Mouse (Mus musculus): ENCODE data around the gene Ccdc189. TPM values are rescaled to one million over a fixed set of nuclear protein-coding genes. Genes with fewer than 3 reads are reported as not detected.

Gene Ccdc189
- polyA plus RNA-seq, 1 experiment from 2014 or later, result 9.1 TPM

DNA sequence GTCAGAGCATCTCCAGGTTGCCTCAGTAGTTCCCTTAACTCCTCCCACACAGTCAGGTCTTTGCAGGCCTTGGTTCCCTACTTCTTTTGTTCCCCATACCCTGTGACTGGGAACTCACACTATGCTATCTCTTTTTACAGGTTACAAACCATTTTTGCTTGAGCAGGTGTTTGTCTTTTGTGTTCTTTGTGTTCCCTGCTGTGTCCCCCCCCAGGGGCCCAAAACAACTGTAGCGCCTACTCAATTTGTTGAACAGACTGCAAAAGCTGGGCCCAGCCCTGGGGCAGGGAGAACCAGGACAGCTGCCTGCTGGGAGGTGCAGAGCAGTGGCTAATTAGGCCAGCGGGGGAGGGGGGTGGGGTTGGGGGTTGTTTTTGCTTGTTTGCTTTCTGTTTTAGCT, 29.6 kb upstream of the Ccdc189 start:
- no peak for ATAC-seq (ENCODE audit: insufficient read depth)
- Histone ChIP-seq H3K4me3 (ENCODE audit: low read depth, low read length) (no peak overlapping the region), H3K4me2 (no peak overlapping the region), H3K27ac (ENCODE audit: low read depth) (no peak overlapping the region), H3K36me3 (ENCODE audit: insufficient read depth) (no peaks in the 10 kb centered on the region), H3K4me1 (ENCODE audit: insufficient read depth) (0 out of 2 replicates have a peak, but pooled peaks cover 3% of the 10 kb centered on the region), H3K27me3 (ENCODE audit: insufficient read depth, low read length) (no peaks in the 10 kb centered on the region), H3K9ac (no peak overlapping the region), H3K9me3 (ENCODE audit: low read depth, low read length) (no peaks in the 10 kb centered on the region)
- TF ChIP-seq CTCF (IDR thresholded peaks at IDR 0.05; ENCODE audit: low read depth), result no peak
- no peak for DNase-seq
- 66% methylated on average over 2 of the region's 2 CpGs for WGBS

DNA sequence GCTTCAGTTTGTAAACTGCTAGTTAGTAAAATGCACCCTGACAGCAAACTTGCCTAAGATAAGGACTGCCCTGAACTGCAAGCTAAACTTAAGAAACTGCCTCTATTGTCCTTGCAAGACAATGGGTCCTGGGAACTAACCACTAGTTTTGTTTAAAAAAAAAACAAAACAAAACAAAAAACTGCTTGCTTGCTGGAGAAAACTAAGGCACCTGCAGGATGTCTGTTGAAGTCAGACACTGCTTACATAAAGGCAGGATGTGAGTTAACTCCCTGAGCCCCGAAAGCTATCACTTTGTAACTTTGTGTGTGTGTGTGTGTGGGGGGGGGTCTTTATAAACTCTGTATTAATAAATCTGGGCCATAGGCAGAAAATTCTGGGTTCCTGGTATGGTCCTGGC, 28.5 kb upstream of the Ccdc189 start:
- 74% methylated on average over 1 of the region's 1 CpGs for WGBS
- TF ChIP-seq CTCF (IDR thresholded peaks at IDR 0.05; ENCODE audit: low read depth), result no peak

DNA sequence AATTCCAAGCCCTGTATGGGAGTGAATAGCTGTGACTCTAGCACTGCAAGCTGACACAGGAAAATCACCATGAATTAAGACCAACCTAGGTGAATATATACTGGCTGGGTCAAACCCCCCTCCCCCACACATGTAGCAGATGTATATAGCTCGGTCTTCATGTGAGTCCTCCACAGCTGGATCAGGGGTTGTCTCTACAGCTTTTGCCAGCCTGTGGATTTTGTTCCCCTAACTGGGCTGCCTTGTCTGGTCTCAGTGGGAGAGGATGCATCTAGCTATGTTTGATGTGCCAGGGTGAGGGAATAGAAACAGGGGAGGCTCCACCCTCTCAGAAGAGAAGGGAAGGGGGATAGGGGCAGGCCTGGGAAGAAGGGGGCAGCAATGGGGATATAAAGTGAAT, 27.9 kb upstream of the Ccdc189 start:
- Histone ChIP-seq H3K9me3 (ENCODE audit: low read depth, low read length) (no peaks in the 10 kb centered on the region), H3K9ac (no peak overlapping the region), H3K27ac (ENCODE audit: low read depth) (no peak overlapping the region), H3K4me2 (peak overlapping the region; percentile 76), H3K4me1 (ENCODE audit: insufficient read depth) (0 out of 2 replicates have a peak, but pooled peaks cover 3% of the 10 kb centered on the region), H3K36me3 (ENCODE audit: insufficient read depth) (peaks cover 15% of the 10 kb centered on the region), H3K4me3 (ENCODE audit: low read depth, low read length) (peak overlapping the region; percentile 85; the same call in 1 of the 2 replicates), H3K27me3 (ENCODE audit: insufficient read depth, low read length) (no peaks in the 10 kb centered on the region)
- ATAC-seq (ENCODE audit: insufficient read depth), result no peak
- no peak for DNase-seq
- 60% methylated on average over 1 of the region's 1 CpGs for WGBS
- no peak for TF ChIP-seq CTCF (IDR thresholded peaks at IDR 0.05; ENCODE audit: low read depth)

More for the DNA sequence above, 28.5 kb upstream of the Ccdc189 start:
- no peaks in the 10 kb centered on the region for H3K27me3 ChIP-seq (ENCODE audit: insufficient read depth, low read length)
- DNase-seq (no peak), ATAC-seq (ENCODE audit: insufficient read depth) (no peak)
- no peaks in the 10 kb centered on the region for H3K9me3 ChIP-seq (ENCODE audit: low read depth, low read length)
- no peak overlapping the region for H3K9ac ChIP-seq
- H3K4me2 ChIP-seq, result no peak overlapping the region
- H3K27ac ChIP-seq (ENCODE audit: low read depth), result no peak overlapping the region
- H3K36me3 ChIP-seq (ENCODE audit: insufficient read depth), result peaks cover 10% of the 10 kb centered on the region
- H3K4me3 ChIP-seq (ENCODE audit: low read depth, low read length), result no peak overlapping the region
- H3K4me1 ChIP-seq (ENCODE audit: insufficient read depth), result 0 out of 2 replicates have a peak, but pooled peaks cover 3% of the 10 kb centered on the region

DNA sequence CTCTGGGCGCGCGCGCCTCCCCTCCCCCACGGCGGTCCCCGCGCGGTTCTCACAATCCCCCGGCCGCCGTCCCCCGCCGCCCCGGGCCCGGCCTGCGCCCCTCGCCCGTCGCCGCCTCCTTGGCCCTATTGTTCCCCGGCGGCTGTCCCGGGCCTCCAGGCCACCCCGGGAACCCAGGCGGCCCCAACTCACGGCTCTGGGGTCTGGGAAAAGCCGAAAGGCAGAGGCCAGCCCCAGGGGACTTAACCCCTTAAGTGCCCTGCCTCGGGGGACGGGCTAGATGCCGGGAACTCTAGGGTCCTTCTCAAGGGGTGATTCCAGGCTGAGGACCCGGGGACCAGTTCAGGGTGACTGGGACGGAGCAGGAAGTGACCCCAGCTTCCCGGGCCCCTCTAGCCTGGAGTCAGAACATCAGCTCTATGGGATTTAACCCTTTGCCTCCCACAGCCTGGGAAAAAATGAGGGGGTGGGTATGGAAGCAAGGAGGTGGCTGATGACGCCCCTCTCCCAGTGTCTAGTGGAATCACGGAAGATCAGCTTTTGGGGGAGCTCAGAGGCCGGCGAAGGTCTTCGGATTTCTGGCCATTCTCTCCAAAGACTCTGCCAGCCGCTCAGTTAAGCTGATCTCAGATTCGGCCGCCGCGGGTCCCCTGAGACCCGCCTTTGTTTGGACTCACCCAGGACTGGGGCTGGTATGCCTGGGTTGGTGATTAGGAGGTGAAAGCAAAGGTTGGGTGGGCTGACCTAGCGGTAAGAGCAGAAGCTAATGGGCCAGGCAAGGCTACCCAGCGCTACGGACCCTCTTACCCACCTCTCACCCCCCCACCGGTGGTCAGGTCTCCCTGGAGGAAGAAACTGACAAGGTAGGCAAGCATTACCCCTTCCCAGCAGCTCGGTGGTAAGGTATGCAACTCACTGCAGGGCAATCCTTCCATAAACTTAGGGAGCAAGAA, 26.8 kb upstream of the Ccdc189 start, which contains the start of gene Zfp629:
Zfp629 (minus strand) TSS at position 907 of the 953 bp plus-strand sequence.
- WGBS, result 0% methylated on average over 33 of the region's 50 CpGs
- H3K9me3 ChIP-seq (ENCODE audit: low read depth, low read length), result no peaks in the 10 kb centered on the region
- no peaks in the 10 kb centered on the region for H3K27me3 ChIP-seq (ENCODE audit: insufficient read depth, low read length)
- H3K4me1 ChIP-seq (ENCODE audit: insufficient read depth), result 0 out of 2 replicates have a peak, but pooled peaks cover 3% of the 10 kb centered on the region
- peak within 1 kb of the TSS; percentile 83 for H3K9ac ChIP-seq
- peak; percentile 94 for ATAC-seq (ENCODE audit: insufficient read depth)
- TF ChIP-seq CTCF (IDR thresholded peaks at IDR 0.05; ENCODE audit: low read depth), result no peak
- peaks cover 27% of the 10 kb centered on the region for H3K36me3 ChIP-seq (ENCODE audit: insufficient read depth)
- H3K27ac ChIP-seq (ENCODE audit: low read depth), result peak within 1 kb of the TSS; percentile 71
- peak within 1 kb of the TSS; percentile 85 for H3K4me3 ChIP-seq (ENCODE audit: low read depth, low read length)
- H3K4me2 ChIP-seq, result peak within 1 kb of the TSS; percentile 76
- peak; percentile 94 for DNase-seq

DNA sequence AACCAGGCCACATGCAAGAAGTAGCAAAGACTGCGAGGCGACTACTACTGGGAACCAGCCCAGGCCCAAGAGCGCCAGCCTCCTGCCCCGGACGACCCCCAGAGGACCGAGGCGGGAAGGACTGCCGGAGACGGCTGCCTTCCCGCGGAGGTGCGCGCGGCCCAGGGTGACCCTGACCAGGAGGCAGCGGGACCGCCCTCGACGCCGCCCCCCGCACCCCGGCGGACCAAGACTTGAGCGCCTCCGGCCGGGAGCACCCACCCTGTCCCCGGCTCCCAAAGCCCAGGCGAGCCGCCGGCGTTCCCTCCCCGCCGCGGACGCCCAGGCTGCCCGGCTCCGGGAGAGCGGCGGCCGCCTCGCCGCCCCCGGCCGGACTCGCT, 26.1 kb upstream of the Ccdc189 start:
- peak; percentile 62 for ATAC-seq (ENCODE audit: insufficient read depth)
- peak; percentile 53 for DNase-seq
- Histone ChIP-seq H3K4me1 (ENCODE audit: insufficient read depth) (0 out of 2 replicates have a peak, but pooled peaks cover 3% of the 10 kb centered on the region), H3K36me3 (ENCODE audit: insufficient read depth) (peaks cover 34% of the 10 kb centered on the region), H3K27ac (ENCODE audit: low read depth) (peak overlapping the region; percentile 71), H3K4me3 (ENCODE audit: low read depth, low read length) (peak overlapping the region; percentile 85), H3K4me2 (peak overlapping the region; percentile 76), H3K9ac (peak overlapping the region; percentile 83), H3K9me3 (ENCODE audit: low read depth, low read length) (no peaks in the 10 kb centered on the region), H3K27me3 (ENCODE audit: insufficient read depth, low read length) (no peaks in the 10 kb centered on the region)
- no peak for TF ChIP-seq CTCF (IDR thresholded peaks at IDR 0.05; ENCODE audit: low read depth)
- under 1% methylated on average over 40 of the region's 44 CpGs for WGBS

DNA sequence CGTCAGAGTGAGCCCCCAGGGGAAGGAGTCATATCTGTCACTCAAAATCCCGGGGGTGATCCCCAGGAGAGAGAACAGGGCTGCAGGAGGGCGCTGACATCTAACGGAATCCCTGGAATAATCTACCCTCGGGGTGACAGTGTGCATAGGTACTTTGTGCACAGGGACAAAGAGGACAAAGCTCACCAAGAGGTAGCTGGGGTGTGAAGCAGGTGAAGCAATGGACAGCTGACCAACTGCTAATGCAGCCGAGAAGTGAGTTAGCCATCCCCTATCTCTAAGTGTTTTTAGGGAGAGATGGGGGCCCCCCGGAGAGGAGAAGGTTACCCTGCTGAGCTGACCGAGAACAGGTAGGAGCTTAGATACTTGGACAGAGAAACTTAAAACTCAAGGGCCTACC, 25.7 kb upstream of the Ccdc189 start:
- Histone ChIP-seq H3K4me2 (peak overlapping the region; percentile 76), H3K27me3 (ENCODE audit: insufficient read depth, low read length) (no peaks in the 10 kb centered on the region), H3K36me3 (ENCODE audit: insufficient read depth) (peaks cover 38% of the 10 kb centered on the region), H3K9me3 (ENCODE audit: low read depth, low read length) (no peaks in the 10 kb centered on the region), H3K27ac (ENCODE audit: low read depth) (peak overlapping the region; percentile 71; the same call in 1 of the 2 replicates), H3K4me3 (ENCODE audit: low read depth, low read length) (peak overlapping the region; percentile 85), H3K4me1 (ENCODE audit: insufficient read depth) (0 out of 2 replicates have a peak, but pooled peaks cover 3% of the 10 kb centered on the region), H3K9ac (peak overlapping the region; percentile 83)
- TF ChIP-seq CTCF (IDR thresholded peaks at IDR 0.05; ENCODE audit: low read depth), result no peak
- ATAC-seq (ENCODE audit: insufficient read depth) (no peak), DNase-seq (no peak)
- 18% methylated on average over 8 of the region's 8 CpGs for WGBS

DNA sequence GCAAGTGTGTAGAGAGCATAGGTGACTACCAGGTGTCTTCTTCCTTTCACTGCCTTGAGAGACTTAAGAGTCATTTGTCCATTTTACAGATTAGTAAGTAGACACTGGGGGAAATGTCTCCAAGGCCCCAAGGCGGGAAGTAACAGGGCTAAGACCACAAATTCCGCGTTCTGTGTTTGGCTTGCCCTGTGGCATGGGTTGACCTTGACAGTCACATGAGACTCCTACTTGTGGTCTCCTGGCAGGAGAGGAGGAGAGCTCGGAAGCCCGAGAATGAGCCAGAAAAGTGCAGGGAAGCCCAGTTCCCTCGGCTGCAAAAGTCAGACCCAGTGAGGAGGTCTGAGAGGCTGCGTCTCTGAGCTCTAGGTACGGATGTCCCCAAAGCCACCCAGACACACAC, 25.1 kb upstream of the Ccdc189 start:
- DNase-seq (no peak), ATAC-seq (ENCODE audit: insufficient read depth) (no peak)
- no peaks in the 10 kb centered on the region for H3K9me3 ChIP-seq (ENCODE audit: low read depth, low read length)
- peak overlapping the region; percentile 76 for H3K4me2 ChIP-seq
- peaks cover 44% of the 10 kb centered on the region for H3K36me3 ChIP-seq (ENCODE audit: insufficient read depth)
- no peak for TF ChIP-seq CTCF (IDR thresholded peaks at IDR 0.05; ENCODE audit: low read depth)
- H3K4me1 ChIP-seq (ENCODE audit: insufficient read depth), result 0 out of 2 replicates have a peak, but pooled peaks cover 3% of the 10 kb centered on the region
- H3K27ac ChIP-seq (ENCODE audit: low read depth), result no peak overlapping the region
- WGBS, result 82% methylated on average over 8 of the region's 8 CpGs
- peak overlapping the region; percentile 85 for H3K4me3 ChIP-seq (ENCODE audit: low read depth, low read length)
- H3K27me3 ChIP-seq (ENCODE audit: insufficient read depth, low read length), result no peaks in the 10 kb centered on the region
- H3K9ac ChIP-seq, result peak overlapping the region; percentile 83
